Mouse (Mus musculus): Measurements from ENCODE around the gene Snx8. TPM values are rescaled to one million over a fixed set of nuclear protein-coding genes. Genes with fewer than 3 reads are reported as not detected.

The Snx8 gene
- polyA plus RNA-seq, 1 experiment from 2014 or later: 24.5 TPM

- Histone ChIP-seq H3K36me3 (peaks cover 90% of the 10 kb centered on the region), H3K9me3 (no peaks in the 10 kb centered on the region), H3K4me3 (no peak overlapping the region), H3K27me3 (ENCODE audit: insufficient read depth, poor library complexity, severe bottlenecking) (no peaks in the 10 kb centered on the region), H3K4me1 (replicated peaks) (0 out of 2 replicates have a peak, but pooled peaks cover 5% of the 10 kb centered on the region), H3K27ac (no peak overlapping the region)
- 89% methylated on average over 11 of the region's 11 CpGs for WGBS
- DNase-seq (ENCODE audit: low spot score): no peak
Measured at GRCm38 (mm10) chr5:140355934-140356333, 33.1 kb downstream of the Snx8 start.

- H3K4me1 ChIP-seq (replicated peaks): 0 out of 2 replicates have a peak, but pooled peaks cover 5% of the 10 kb centered on the region
- WGBS: 94% methylated on average over 6 of the region's 6 CpGs
- DNase-seq (ENCODE audit: low spot score): no peak
- H3K27ac ChIP-seq: no peak overlapping the region
- H3K4me3 ChIP-seq: no peak overlapping the region
- peaks cover 92% of the 10 kb centered on the region for H3K36me3 ChIP-seq
- no peaks in the 10 kb centered on the region for H3K27me3 ChIP-seq (ENCODE audit: insufficient read depth, poor library complexity, severe bottlenecking)
- H3K9me3 ChIP-seq: no peaks in the 10 kb centered on the region
Measured at GRCm38 (mm10) chr5:140352352-140352751, 36.7 kb downstream of the Snx8 start.

- Histone ChIP-seq H3K36me3 (peaks cover 92% of the 10 kb centered on the region), H3K27me3 (ENCODE audit: insufficient read depth, poor library complexity, severe bottlenecking) (no peaks in the 10 kb centered on the region)
- no peak for DNase-seq (ENCODE audit: low spot score)
Measured at GRCm38 (mm10) chr5:140350731-140351497, 38.1 kb downstream of the Snx8 start.

GRCm38 (mm10) chr5:140349882-140350281 lies 39.2 kb downstream of the Snx8 start:
- 93% methylated on average over 9 of the region's 9 CpGs for WGBS
- Histone ChIP-seq H3K9me3 (no peaks in the 10 kb centered on the region), H3K4me1 (replicated peaks) (no peaks in the 10 kb centered on the region), H3K4me3 (no peak overlapping the region), H3K27ac (no peak overlapping the region), H3K36me3 (peaks cover 92% of the 10 kb centered on the region), H3K27me3 (ENCODE audit: insufficient read depth, poor library complexity, severe bottlenecking) (no peaks in the 10 kb centered on the region)
- no peak for DNase-seq (ENCODE audit: low spot score)

More at GRCm38 (mm10) chr5:140350731-140351497, 38.1 kb downstream of the Snx8 start:
- Histone ChIP-seq H3K4me3 (no peak overlapping the region), H3K4me1 (replicated peaks) (0 out of 2 replicates have a peak, but pooled peaks cover 3% of the 10 kb centered on the region), H3K27ac (no peak overlapping the region), H3K9me3 (no peaks in the 10 kb centered on the region)
- WGBS: 95% methylated on average over 8 of the region's 8 CpGs

GRCm38 (mm10) chr5:140346050-140346449 lies 43.0 kb downstream of the Snx8 start:
- Histone ChIP-seq H3K9me3 (no peaks in the 10 kb centered on the region), H3K4me3 (no peak overlapping the region), H3K27me3 (ENCODE audit: insufficient read depth, poor library complexity, severe bottlenecking) (no peaks in the 10 kb centered on the region), H3K36me3 (peaks cover 85% of the 10 kb centered on the region), H3K4me1 (replicated peaks) (no peaks in the 10 kb centered on the region), H3K27ac (no peak overlapping the region)
- DNase-seq (ENCODE audit: low spot score): no peak
- 83% methylated on average over 1 of the region's 1 CpGs for WGBS

- Histone ChIP-seq H3K27me3 (ENCODE audit: insufficient read depth, poor library complexity, severe bottlenecking) (no peaks in the 10 kb centered on the region), H3K9me3 (no peaks in the 10 kb centered on the region), H3K4me1 (replicated peaks) (no peaks in the 10 kb centered on the region), H3K4me3 (no peak overlapping the region), H3K27ac (no peak overlapping the region), H3K36me3 (peaks cover 85% of the 10 kb centered on the region)
- DNase-seq (ENCODE audit: low spot score): no peak
- 95% methylated on average over 4 of the region's 4 CpGs for WGBS
Measured at GRCm38 (mm10) chr5:140345244-140345643, 43.8 kb downstream of the Snx8 start.

- no peaks in the 10 kb centered on the region for H3K4me1 ChIP-seq (replicated peaks)
- 89% methylated on average over 4 of the region's 4 CpGs for WGBS
- H3K27me3 ChIP-seq (ENCODE audit: insufficient read depth, poor library complexity, severe bottlenecking): no peaks in the 10 kb centered on the region
- no peak overlapping the region for H3K4me3 ChIP-seq
- no peak for DNase-seq (ENCODE audit: low spot score)
- no peak overlapping the region for H3K27ac ChIP-seq
- peaks cover 5% of the 10 kb centered on the region; the same call in 1 of the 2 replicates for H3K9me3 ChIP-seq
- H3K36me3 ChIP-seq: peaks cover 93% of the 10 kb centered on the region
Measured at GRCm38 (mm10) chr5:140342880-140343279, 46.2 kb downstream of the Snx8 start.

GRCm38 (mm10) chr5:140339836-140340235 lies 49.2 kb downstream of the Snx8 start:
- no peak overlapping the region for H3K4me3 ChIP-seq
- H3K27me3 ChIP-seq (ENCODE audit: insufficient read depth, poor library complexity, severe bottlenecking): no peaks in the 10 kb centered on the region
- no peak for DNase-seq (ENCODE audit: low spot score)
- H3K4me1 ChIP-seq (replicated peaks): no peaks in the 10 kb centered on the region
- H3K36me3 ChIP-seq: peaks cover 87% of the 10 kb centered on the region
- peaks cover 5% of the 10 kb centered on the region; the same call in 1 of the 2 replicates for H3K9me3 ChIP-seq
- 90% methylated on average over 3 of the region's 3 CpGs for WGBS
- no peak overlapping the region for H3K27ac ChIP-seq

GRCm38 (mm10) chr5:140338779-140339178 lies 50.3 kb downstream of the Snx8 start:
- H3K27ac ChIP-seq: no peak overlapping the region
- no peak overlapping the region for H3K4me3 ChIP-seq
- WGBS: 88% methylated on average over 4 of the region's 4 CpGs
- H3K9me3 ChIP-seq: peaks cover 5% of the 10 kb centered on the region; the same call in 1 of the 2 replicates
- H3K36me3 ChIP-seq: peaks cover 77% of the 10 kb centered on the region
- H3K4me1 ChIP-seq (replicated peaks): no peaks in the 10 kb centered on the region
- DNase-seq (ENCODE audit: low spot score): no peak
- no peaks in the 10 kb centered on the region for H3K27me3 ChIP-seq (ENCODE audit: insufficient read depth, poor library complexity, severe bottlenecking)

- WGBS: 94% methylated on average over 1 of the region's 1 CpGs
- Histone ChIP-seq H3K4me1 (replicated peaks) (peaks cover 11% of the 10 kb centered on the region), H3K36me3 (peaks cover 62% of the 10 kb centered on the region), H3K4me3 (no peak overlapping the region), H3K27ac (no peak overlapping the region), H3K9me3 (peaks cover 5% of the 10 kb centered on the region; the same call in 1 of the 2 replicates), H3K27me3 (ENCODE audit: insufficient read depth, poor library complexity, severe bottlenecking) (no peaks in the 10 kb centered on the region)
- peak; percentile 50 for DNase-seq (ENCODE audit: low spot score)
Measured at GRCm38 (mm10) chr5:140336680-140337079, 52.4 kb downstream of the Snx8 start.

- Histone ChIP-seq H3K4me3 (no peak overlapping the region), H3K9me3 (peaks cover 3% of the 10 kb centered on the region; the same call in 1 of the 2 replicates), H3K27ac (no peak overlapping the region), H3K27me3 (ENCODE audit: insufficient read depth, poor library complexity, severe bottlenecking) (no peaks in the 10 kb centered on the region), H3K4me1 (replicated peaks) (peaks cover 26% of the 10 kb centered on the region), H3K36me3 (peaks cover 51% of the 10 kb centered on the region)
- peak; percentile 14 for DNase-seq (ENCODE audit: low spot score)
- WGBS: 33% methylated on average over 2 of the region's 2 CpGs
Measured at GRCm38 (mm10) chr5:140333631-140334030, 55.4 kb downstream of the Snx8 start.

GRCm38 (mm10) chr5:140332519-140332918 lies 56.5 kb downstream of the Snx8 start:
- Histone ChIP-seq H3K9me3 (no peaks in the 10 kb centered on the region), H3K4me3 (peak overlapping the region; percentile 74), H3K36me3 (peaks cover 51% of the 10 kb centered on the region), H3K4me1 (replicated peaks) (peaks cover 26% of the 10 kb centered on the region), H3K27ac (peak overlapping the region; percentile 93; the same call in 1 of the 2 replicates), H3K27me3 (ENCODE audit: insufficient read depth, poor library complexity, severe bottlenecking) (no peaks in the 10 kb centered on the region)
- no peak for DNase-seq (ENCODE audit: low spot score)
- WGBS: 59% methylated on average over 4 of the region's 4 CpGs
